Mouse (Mus musculus) liver, adult 2 months (tissue): Measurements from ENCODE around the gene Med24. TPM values are rescaled to one million over a fixed set of nuclear protein-coding genes. Genes with fewer than 3 reads are reported as not detected.

Experiments
- DNase-seq: peaks from one replicate; pipeline ENCODE4 v3.0.0-alpha.2; 2011; ENCODE audit warnings: low read depth, low spot score; ENCODE audit errors: extremely low read depth
- H3K27ac ChIP-seq: fragments of 200-500 bp; replicated peaks from 2 replicates; pipeline ENCODE4 v1.5.1; 2012; ENCODE audit warnings: low read depth, mild to moderate bottlenecking, control low read depth, inconsistent platforms, low read length; ENCODE audit not compliant: insufficient read depth
- H3K27me3 ChIP-seq: fragments of 200-500 bp; 2 replicates; pipeline ENCODE4 v1.6.1; 2012; ENCODE audit warnings: mild to moderate bottlenecking, moderate library complexity, low read length, inconsistent platforms; ENCODE audit not compliant: control insufficient read depth, insufficient read depth
- H3K36me3 ChIP-seq: fragments of 200-500 bp; 2 replicates; pipeline ENCODE4 v1.6.1; 2012; ENCODE audit warnings: low read length, inconsistent platforms; ENCODE audit not compliant: control insufficient read depth, insufficient read depth
- H3K4me1 ChIP-seq: fragments of 200-500 bp; 2 replicates; pipeline ENCODE4 v1.6.1; 2011; ENCODE audit warnings: low read length; ENCODE audit not compliant: control insufficient read depth, insufficient read depth
- H3K4me3 ChIP-seq: fragments of 200-500 bp; 2 replicates; pipeline ENCODE4 v1.5.1; 2011; ENCODE audit warnings: low read depth, mild to moderate bottlenecking, control low read depth, low read length, moderate library complexity; ENCODE audit not compliant: insufficient read depth
- H3K79me2 ChIP-seq: fragments of 200-500 bp; 2 replicates; pipeline ENCODE4 v1.6.1; 2012; ENCODE audit warnings: inconsistent platforms, mild to moderate bottlenecking, low read length, moderate library complexity; ENCODE audit not compliant: control insufficient read depth, insufficient read depth
- H3K9ac ChIP-seq: fragments of 200-500 bp; 2 replicates; pipeline ENCODE4 v1.6.1; 2012; ENCODE audit warnings: low read depth, mild to moderate bottlenecking, control low read depth, inconsistent platforms, low read length
- CTCF ChIP-seq: fragments of 200-500 bp; IDR thresholded peaks from 2 replicates; pipeline ENCODE4 v1.5.1; 2011; ENCODE audit warnings: low read depth, low read length, control low read depth
- POLR2A ChIP-seq: fragments of 200-500 bp; IDR thresholded peaks from 2 replicates; pipeline ENCODE4 v1.6.1; 2011; ENCODE audit warnings: low read length, control low read depth; ENCODE audit not compliant: insufficient read depth; ENCODE audit errors: extremely low read depth
- WGBS: fragments of 180-500 bp; shearing (Covaris S2); methylation state at CpG from one replicate; pipeline ENCODE4 v1.1.7; 2018; 5-methylcytosine and 5-hydroxymethylcytosine counted together
- polyA plus RNA-seq: library from polyadenylated mRNA; depleted of rRNA; stranded (reverse); fragments of >200 nt; gene quantifications from 2 replicates; pipeline ENCODE4 v1.2.3, GENCODE M21; 2012
- total RNA-seq: library from RNA; depleted of rRNA; stranded (reverse); fragments of >200 nt; gene quantifications from 2 replicates; pipeline ENCODE4 v1.2.3, GENCODE M21; 2014

Gene Med24
- total and polyA plus RNA-seq, 2 experiments = 3.9 to 23.2 TPM

DNA sequence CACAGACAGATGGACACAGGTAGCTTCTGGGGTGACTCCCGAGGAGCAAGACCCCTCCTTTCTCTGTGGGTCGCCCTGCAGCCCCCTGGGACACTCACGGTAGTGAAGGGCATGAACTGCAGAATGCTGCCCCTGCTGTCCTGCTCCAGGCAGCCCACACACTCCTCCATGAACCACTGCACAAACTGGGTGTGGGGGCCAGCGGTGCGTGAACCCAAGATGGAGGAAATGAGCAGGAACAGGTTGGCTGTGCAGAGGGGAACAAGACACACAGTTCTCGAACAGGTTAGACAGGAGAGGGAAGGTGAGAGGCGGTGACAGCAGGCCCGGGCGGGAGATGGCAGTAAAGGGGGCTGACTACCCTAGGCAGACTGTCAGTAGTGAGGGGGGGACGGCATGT, 24.2 kb downstream of the Med24 start:
- Histone ChIP-seq H3K27ac (no peak overlapping the region), H3K27me3 (no peaks in the 10 kb centered on the region), H3K79me2 (no peaks in the 10 kb centered on the region), H3K4me1 (peaks cover 13% of the 10 kb centered on the region), H3K4me3 (no peak overlapping the region), H3K36me3 (no peaks in the 10 kb centered on the region), H3K9ac (no peak overlapping the region)
- WGBS = 96% methylated on average over 10 of the region's 10 CpGs
- TF ChIP-seq POLR2A (no peak), CTCF (no peak)
- no peak for DNase-seq

DNA sequence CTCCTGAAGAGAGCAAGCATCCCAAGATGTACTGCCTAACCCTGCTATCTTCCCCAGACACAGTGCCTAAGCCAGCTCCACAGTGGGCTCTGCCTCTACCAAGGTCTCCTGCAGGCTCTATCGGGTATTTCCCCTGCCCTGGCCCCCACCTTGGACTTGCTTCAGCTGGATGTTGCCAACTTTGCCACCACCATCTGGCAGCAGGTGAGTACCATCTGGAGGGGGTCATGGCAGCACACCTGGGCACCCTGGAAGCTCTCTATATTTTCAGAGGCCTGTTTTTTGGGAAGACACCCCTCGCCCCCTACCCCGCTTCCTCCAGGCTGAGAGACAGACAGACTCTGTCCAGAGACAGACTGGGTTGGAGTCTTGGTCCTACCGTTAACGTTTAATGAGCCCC, 26.9 kb downstream of the Med24 start:
- H3K4me3 ChIP-seq = no peak overlapping the region
- 78% methylated on average over 5 of the region's 5 CpGs for WGBS
- no peak overlapping the region for H3K9ac ChIP-seq
- TF ChIP-seq POLR2A = no peak
- no peak for TF ChIP-seq CTCF
- H3K27ac ChIP-seq = no peak overlapping the region
- DNase-seq = no peak
- H3K36me3 ChIP-seq = no peaks in the 10 kb centered on the region
- H3K79me2 ChIP-seq = no peaks in the 10 kb centered on the region
- no peaks in the 10 kb centered on the region for H3K27me3 ChIP-seq
- H3K4me1 ChIP-seq = no peaks in the 10 kb centered on the region

DNA sequence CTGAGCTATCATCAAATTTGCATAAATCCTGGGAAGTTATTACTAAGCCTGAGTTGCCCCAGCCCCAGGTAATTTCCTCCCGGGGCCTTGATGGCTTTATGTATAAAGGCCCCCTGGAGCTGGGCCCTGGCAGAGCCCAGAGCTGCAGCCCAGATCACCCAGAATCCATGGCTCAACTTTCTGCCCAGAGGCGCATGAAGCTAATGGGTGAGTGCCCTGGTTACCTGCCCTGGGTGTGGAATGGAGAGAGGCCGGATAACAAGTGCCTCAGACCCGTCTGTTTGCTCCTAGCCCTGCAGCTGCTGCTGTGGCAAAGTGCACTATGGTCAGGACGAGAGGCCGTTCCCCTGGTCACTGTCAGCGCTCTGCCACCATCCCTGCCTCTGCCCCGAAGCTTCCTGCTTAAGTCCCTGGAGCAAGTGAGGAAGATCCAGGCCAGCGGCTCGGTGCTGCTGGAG, 28.0 kb downstream of the Med24 start, which contains the start of gene Csf3:
Gene Csf3, plus strand, starts transcription at position 51 of the 458 bp plus-strand sequence.
- no peaks in the 10 kb centered on the region for H3K79me2 ChIP-seq
- no peak within 1 kb of the TSS for H3K4me3 ChIP-seq
- no peaks in the 10 kb centered on the region for H3K4me1 ChIP-seq
- WGBS = 44% methylated on average over 10 of the region's 10 CpGs
- no peak for DNase-seq
- no peak within 1 kb of the TSS for H3K27ac ChIP-seq
- H3K9ac ChIP-seq = no peak within 1 kb of the TSS
- TF ChIP-seq CTCF (no peak), POLR2A (no peak)
- no peaks in the 10 kb centered on the region for H3K36me3 ChIP-seq
- H3K27me3 ChIP-seq = no peaks in the 10 kb centered on the region

- Histone ChIP-seq H3K4me1 (no peaks in the 10 kb centered on the region), H3K79me2 (no peaks in the 10 kb centered on the region), H3K4me3 (no peak overlapping the region), H3K27me3 (no peaks in the 10 kb centered on the region), H3K27ac (no peak overlapping the region), H3K36me3 (0 out of 2 replicates have a peak, but pooled peaks cover 6% of the 10 kb centered on the region), H3K9ac (no peak overlapping the region)
- WGBS = 32% methylated on average over 4 of the region's 4 CpGs
- DNase-seq = peak; percentile 35
- TF ChIP-seq CTCF (peak; percentile 91), POLR2A (no peak)
Measured at GRCm38 (mm10) chr11:98699911-98700310, 29.3 kb downstream of the Med24 start.

DNA sequence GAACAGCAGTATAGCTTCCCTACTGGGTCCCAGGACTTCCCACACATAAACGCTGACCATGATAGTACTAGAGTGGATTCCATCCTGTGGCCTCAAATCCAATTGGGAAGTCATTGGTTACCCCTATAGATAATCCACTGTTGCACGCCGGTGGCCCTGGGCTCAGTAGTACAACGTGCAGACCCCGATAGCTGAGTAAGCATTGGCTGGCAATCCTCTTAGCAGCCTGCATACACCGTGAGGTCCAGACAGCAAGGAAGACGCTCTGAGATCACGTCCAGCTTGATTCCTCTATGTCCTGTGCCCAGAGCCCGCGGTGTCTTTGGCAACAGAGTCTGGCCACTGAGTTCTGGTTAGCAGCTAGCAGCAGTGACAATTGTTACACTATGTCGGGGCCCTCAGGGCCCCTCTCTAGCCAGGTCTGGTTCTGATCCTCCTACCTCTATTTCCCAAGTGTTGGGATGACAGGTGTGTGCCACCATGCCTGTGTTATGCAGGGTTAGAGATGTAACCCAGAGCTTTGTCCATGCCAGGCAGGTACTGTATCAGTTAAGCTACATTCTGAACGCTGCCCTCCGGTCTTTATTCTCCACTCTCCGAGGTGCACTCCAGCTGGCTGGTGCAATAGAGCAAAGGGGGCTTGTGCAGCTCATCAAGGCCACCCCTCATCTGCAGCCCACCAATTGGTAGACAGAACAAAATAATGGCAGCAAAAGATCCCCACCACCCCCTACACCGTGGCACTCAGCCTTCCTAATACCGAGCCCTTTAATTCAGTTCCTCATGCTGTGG, 30.2 kb downstream of the Med24 start:
- H3K27me3 ChIP-seq = no peaks in the 10 kb centered on the region
- H3K36me3 ChIP-seq = peaks cover 10% of the 10 kb centered on the region
- no peak overlapping the region for H3K4me3 ChIP-seq
- no peaks in the 10 kb centered on the region for H3K79me2 ChIP-seq
- no peak overlapping the region for H3K9ac ChIP-seq
- TF ChIP-seq CTCF (no peak), POLR2A (no peak)
- WGBS = 82% methylated on average over 16 of the region's 16 CpGs
- no peak for DNase-seq
- H3K4me1 ChIP-seq = no peaks in the 10 kb centered on the region
- no peak overlapping the region for H3K27ac ChIP-seq

GRCm38 (mm10) chr11:98697225-98697624, 32.0 kb downstream of the Med24 start:
- H3K4me1 ChIP-seq = no peaks in the 10 kb centered on the region
- DNase-seq = no peak
- no peaks in the 10 kb centered on the region for H3K79me2 ChIP-seq
- H3K36me3 ChIP-seq = peaks cover 14% of the 10 kb centered on the region
- H3K27me3 ChIP-seq = no peaks in the 10 kb centered on the region
- no peak overlapping the region for H3K4me3 ChIP-seq
- H3K27ac ChIP-seq = no peak overlapping the region
- TF ChIP-seq POLR2A (no peak), CTCF (no peak)
- 87% methylated on average over 12 of the region's 12 CpGs for WGBS
- H3K9ac ChIP-seq = no peak overlapping the region
